Mouse (Mus musculus): ENCODE measurements at regions not wholly inside any gene's neighbourhood (a gene's known extent, or its start where the extent isn't known, plus 50 kb on each side); places are given as distances from the start of the nearest gene placed in this dataset.
A peak's percentile ranks its signal among the peaks of the same experiment; 100 is the strongest.
"Not testable (repeated sequence)": the region's sequence is repeated elsewhere in the genome, so short reads cannot be mapped to it uniquely, and the experiment has no call there.

DNA sequence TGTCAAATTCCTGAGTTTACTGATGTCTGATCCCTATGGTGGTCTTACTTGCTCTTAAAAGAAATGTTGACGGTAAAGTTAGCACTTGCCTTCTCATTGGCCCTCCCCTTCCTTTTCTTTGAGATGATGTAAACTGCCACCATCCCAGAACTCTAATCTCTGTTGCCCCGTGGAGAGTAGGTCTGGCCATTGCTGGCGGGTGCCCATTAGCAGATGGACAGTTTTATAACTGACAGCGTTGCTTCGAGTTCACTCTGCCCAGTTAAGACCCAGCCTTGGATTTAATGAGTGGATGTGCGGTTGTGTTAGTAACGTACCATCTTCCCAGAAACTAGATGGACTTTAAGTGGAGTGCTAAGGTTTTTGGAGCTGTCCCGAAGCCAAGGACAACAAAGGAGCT, 199.4 kb downstream of the Faxc start:
- no peak for DNase-seq
- intact Hi-C loops (cut with DNase I), result loop anchor here (10.0 kb wide), 1 partner anchor 344 kb away; no protein-coding TSS in a partner anchor

DNA sequence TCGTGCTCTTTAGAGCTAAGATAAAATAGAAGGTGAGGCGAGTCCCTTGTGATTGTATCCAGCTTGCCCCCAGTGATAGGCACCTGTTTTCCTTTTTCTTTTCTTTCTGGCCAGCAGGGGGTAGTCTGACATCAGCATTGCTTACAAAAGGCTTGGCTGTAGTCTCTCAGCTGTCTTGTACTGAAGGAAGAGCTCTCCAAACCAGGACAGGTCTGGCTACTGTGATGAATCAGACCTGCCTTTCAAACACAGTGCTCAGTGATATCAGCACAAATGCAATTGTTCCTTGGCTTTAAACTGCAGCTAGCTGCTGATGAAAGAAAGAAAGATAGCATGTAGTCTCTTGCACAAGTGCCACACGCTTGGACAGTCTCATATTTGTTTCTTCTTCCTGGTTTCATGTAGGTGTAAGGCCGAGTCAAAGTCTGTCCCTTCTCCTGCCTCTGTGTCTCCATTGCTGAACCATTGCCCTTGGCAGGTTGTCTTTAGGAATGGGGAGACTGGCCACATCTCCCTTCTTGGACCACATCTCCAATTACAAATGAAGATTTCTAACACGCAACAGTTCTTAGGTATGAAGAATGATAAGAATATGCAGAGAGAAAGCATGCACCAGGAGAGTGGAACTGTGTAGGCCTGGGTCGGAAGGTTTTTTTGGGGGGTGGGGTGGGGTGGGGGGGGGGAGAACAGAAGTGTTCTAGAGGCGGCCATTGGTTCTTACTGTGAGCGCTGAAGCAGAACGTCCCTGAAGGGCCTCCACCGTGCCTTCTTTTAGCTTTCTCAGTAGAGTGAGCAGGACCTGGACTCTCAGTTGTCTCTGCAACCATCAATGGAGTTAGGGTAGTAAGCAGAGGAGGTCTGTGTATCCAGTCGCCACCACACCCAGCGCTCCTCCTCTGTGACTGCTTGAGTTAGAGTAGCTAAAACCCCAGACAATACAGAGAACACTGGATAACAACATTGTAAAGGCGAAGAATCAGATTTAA, 200.9 kb downstream of the Faxc start:
- intact Hi-C loops (cut with DNase I), result loop anchor here (10.0 kb wide), 1 partner anchor 343 kb away; no protein-coding TSS in a partner anchor
- no peak for DNase-seq

DNA sequence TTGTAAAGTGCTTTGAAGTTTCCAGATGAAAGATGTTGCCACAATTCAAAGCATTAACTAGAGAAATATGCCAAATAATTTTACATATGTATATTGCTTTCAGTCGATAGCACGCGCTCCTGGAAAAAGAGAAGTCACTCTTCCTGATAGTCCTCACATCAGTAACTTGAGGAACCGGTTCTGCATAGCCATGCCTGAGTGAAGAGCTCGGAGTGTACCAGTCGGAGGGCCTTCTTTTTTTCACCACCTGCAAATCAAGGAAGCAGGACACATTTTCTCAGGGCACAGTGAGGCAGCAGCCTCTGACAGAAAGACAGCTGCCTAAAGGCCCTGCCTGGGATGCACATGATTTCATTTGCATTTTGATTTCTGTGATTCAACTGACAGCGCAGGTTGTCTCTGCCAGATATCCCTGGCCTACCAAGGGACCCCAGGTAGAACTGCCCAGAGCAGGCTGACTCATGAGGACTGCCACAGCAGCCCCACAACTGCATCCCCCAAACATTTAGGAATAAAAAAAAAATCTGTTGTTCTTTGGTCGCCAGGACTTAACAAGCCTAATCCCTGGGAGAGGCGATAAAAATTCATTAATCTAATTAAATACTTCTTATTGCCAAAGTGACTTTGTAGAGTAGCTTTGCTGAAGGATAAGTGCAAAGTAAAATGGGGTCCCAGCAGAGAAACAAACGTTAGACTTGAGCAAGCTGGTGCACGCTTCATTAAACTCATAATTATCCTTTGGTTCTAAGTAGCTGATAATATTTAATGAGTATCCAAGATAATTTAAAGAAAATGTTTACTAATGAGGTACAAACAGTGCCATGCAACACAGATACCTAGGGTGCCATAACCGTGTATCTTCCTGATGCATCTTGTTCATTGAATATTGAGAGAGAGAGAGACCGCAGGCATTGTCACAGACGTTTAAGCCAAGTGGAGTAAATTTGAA, 202.7 kb downstream of the Faxc start:
- DNase-seq, result no peak
- intact Hi-C loops (cut with DNase I), result loop anchor here (10.0 kb wide), 1 partner anchor 341 kb away; no protein-coding TSS in a partner anchor

DNA sequence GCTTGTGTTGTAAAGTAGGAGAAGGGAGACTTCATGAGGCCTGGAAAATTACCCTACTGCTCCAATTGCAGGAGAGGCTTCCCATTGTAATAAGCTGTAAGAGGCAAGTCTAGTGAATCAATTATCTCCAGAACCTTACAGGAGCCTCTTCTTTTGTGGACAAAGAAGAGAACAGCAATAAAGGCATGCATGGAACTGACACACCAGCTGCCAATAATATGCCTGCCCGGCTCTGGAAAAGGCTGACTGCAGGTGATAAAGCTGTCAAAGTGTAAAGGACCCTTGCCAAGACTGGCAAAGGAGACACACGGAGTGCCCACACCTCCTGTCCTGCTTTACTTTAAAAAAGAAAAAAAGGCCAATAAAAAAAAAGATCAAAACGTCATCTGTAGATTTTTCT, 209.0 kb downstream of the Faxc start:
- no peak for DNase-seq
- intact Hi-C loops (cut with DNase I), result loop anchor here (10.0 kb wide), 1 partner anchor 215 kb away; the partner anchor contains the start of gene Fbxl4

DNA sequence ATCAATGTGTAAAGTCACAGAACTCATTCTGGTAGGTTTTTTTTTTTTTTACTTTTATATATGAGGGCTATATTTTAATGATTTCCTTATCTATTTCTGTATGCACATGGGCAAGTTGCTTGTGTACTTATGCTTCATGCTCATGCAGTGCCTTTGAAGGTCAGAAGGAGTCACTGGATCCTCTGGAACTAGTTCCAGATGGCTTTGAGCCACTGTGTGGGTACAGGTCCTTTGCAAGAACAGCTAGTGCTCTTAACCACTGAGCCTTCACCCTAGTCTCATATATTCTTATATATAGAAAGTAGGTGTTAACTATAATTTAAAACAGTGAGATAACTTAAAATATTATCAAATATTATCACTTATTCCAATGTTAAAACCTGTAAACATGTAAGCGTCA, 212.4 kb downstream of the Faxc start:
- intact Hi-C loops (cut with DNase I), result loop anchor here (10.0 kb wide), 1 partner anchor 211 kb away; the partner anchor contains the start of gene Fbxl4
- no peak for DNase-seq

DNA sequence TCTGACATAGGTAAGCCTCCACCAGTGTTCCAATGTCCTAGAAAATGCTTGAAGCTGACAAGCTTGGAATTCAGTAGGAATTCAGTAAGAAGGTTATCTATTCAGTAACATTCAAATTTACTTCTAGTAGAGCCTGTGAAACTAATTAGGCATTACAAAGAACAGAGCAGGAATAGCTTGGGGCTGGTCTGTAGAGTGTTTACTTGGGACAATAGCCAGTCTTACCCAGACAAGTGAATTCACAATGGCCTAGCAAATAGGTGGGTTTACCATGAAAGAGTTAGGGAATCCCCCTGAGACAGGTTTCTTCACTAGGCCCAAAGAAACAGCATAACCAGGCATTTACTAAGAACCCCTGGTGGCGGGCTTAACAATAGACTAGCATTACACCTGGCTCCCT, 212.5 kb upstream of the Fbxl4 start:
- intact Hi-C loops (cut with DNase I), result loop anchor here (10.0 kb wide), 1 partner anchor 210 kb away; the partner anchor contains the start of gene Fbxl4
- DNase-seq, result not testable (repeated sequence)

DNA sequence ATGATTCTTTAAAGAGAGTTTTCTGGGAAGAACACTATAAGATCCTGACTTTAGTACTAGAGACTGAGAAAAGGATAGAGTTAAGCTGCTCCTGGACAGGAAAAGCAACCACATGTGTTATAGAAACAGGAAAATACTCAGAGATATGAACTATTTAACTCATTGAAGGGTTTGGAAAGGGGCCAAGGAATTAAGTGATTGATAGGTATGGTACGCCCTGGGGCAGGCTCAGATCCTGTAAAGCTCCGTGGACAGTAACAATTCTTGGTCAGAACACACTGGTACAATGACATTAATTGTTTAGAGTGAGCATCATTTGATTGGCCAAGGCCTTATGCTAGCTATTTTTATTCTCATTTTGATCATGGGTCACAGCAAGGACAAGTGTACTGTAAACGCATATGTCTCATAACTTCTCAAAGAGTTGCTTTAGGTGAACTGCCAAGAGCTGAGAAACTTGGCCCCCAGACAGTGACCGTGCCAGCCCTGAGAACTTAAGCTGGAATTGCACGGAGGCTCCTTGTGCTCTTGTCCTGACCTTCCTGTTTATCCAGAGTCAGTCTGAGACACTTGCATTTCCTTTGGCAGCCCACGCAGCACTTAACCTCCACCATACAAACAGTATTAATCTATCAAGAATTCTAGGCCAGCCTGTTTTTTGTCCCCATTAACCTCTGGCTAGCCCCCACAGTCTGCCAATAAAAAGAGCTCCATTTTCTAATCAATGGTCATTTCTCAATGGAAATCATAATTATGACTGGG, 210.5 kb upstream of the Fbxl4 start:
- intact Hi-C loops (cut with DNase I), result loop anchor here (10.0 kb wide), 1 partner anchor 208 kb away; the partner anchor contains the start of gene Fbxl4
- no peak for DNase-seq

DNA sequence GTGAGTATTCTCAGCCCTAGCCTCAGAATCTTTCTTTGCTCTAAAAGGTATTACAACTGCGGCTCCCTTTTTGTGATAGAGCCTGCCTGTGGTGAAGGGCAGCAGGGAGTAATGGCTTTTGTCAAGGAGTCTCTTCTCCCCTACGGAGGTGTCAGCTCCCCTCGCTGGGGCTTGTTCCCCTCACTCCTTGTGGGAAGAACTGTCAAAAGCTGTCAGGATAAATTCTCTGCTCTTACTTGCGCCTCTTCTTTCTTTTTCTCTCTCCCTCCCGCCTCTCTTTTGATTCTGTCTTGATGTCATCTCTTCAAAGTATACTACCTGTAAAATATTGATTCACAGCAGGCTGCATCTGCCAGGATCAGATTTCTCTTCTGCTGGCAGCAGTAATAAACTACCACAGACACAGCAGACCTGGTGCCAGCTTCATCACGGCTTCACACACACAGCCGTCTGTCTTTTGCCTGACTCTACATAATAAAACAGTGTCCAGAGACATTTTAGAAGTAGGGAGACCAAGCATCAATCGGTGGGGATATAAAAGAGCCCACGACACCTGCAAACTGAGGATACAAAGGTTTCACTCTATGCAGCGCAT, 205.3 kb upstream of the Fbxl4 start:
- intact Hi-C loops (cut with DNase I), result no loop called here
- no peak for DNase-seq

DNA sequence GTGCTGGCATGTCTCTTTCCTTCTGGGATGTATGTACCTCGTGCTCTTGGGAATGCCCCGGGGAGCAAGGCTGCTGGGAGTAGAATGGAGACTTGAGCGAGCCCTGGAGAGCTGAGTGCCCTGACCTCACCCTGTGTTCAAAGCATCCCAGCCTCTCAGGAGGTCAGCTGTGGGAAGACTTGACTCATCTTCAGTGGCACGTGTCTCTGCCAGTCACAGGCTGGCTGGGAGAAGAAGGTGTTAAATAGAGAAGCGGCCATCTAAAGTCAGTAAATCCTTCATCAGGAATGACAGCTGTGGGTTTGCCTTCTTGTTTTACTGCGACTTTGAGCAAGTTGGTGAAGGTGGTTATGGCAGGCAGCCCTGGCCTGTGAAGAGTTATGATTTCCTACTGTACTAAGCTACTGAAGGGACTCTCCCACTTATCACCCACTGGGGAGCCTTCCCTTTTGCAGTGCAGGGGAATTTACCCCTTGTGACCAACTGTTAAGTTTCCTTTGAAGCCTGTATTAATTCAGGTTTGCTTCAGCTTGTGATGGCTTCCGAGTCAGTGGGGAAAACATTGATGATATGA, 204.3 kb upstream of the Fbxl4 start:
- intact Hi-C loops (cut with DNase I), result no loop called here
- no peak for DNase-seq

DNA sequence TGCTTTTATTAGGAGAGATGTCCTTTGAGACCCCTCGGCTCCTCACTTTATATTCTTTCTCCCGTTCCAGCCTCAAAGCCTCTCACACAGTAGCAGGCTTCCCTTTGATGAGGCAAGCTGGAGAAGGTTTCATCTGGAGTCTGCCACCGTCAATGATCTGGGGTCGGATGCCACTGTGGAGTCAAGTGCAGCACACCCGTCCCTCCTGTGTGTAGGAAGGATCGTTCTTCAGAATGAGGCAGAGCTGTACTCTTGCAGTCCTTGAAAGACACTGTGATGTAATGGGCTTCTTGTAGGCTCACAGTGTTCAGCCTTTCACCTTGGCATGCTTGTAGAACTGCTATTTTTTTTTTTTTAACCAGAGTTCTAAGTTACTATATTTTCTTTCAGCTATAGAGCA, 203.7 kb upstream of the Fbxl4 start:
- no peak for DNase-seq
- intact Hi-C loops (cut with DNase I), result no loop called here

DNA sequence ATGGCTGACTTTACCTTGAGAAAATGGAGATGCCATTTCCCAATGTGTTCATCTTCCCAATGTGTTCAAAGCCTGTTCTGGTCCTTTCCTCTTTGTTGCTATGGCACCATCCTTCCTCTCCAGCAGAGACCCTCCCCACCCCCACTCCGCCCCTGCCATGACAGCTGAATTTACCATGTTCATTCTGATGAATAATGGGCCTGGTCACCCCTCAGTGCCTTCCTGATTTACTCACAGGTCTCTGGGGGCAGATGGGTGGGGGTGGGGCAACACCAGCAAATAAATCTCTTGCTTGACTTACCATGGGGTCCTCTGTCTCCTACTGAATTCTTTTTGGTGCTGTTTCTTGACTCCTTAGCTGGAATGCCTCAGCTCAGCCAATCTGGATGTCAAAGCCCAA, 170.9 kb upstream of the Fbxl4 start:
- DNase-seq, result no peak
- intact Hi-C loops (cut with DNase I), result no loop called here

DNA sequence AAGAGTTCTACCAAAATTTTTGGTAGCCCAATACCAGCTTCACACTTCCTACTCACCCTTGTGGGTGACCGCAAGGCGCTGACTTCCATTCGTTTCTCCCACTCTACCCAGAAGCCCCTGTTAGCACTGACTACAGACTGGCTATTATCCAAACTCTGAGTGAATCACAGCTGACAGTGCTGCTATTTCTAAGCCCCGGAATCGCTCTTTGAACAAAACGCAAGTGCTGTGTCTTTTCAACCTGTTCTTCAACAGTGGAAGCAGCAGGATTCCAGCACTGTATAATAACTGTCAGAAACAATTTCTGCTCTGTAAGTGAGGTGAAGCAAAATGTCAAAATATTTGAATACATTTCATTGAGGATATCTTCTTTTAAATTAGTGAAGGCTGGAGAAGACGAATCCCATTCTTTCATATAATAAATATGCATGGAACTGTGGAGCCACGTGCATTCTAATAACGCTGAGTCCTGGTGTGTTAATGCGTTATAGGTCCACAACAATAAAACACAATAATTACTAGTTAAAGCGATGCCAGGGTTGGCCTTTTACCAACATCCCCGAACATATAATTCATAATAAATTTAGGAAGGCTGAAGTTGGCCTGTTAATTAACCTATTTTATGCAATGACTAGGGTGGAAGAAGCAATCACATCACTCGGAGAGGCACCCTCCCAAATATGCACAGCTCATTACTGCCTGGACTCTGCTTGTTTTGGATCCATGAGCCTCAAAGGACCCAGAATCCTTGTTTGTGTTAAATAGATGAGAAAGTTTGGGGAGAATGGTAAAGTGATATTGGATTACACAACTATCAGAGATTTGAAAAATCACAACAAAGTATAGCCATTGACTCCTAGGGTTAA, 169.0 kb upstream of the Fbxl4 start:
- intact Hi-C loops (cut with DNase I), result no loop called here
- no peak for DNase-seq

DNA sequence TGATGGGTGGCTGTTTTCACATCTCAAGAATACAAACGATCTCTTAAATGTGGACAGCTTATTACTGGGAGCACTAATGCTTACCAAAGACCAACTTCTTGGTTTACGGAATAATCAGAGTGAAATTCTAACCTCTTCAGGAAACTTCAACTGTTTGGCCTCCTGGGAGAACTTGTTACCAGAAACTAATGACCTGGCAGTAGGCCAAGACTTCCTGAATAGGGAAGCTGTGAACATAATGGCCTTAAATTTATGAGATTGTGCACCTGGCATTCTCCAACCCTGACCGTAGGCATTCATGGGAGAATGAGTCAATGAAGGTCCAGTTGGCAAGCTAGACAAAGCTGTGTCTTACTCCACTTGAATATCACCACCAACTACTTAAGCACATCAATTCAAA, 160.8 kb upstream of the Fbxl4 start:
- no peak for DNase-seq
- intact Hi-C loops (cut with DNase I), result no loop called here

DNA sequence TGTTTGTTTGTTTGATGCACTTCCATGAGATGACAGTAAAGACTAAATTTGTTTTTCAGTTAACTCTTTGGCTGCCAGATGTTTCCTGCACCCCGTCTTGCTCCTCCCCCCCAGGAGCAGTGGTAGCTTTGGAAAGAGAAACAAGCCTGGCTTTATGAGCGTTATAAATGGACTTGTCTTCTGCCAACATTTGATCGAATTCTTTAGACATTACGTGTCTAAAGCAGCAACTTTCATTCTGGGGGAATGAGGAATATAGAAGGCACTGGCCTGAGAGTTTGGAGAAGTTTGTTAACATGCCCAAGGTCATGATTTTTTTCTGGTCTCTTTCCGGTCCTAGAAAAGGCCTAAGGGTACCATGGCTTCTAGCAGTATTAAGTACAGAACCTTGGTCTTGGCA, 148.8 kb upstream of the Fbxl4 start:
- intact Hi-C loops (cut with DNase I), result no loop called here

DNA sequence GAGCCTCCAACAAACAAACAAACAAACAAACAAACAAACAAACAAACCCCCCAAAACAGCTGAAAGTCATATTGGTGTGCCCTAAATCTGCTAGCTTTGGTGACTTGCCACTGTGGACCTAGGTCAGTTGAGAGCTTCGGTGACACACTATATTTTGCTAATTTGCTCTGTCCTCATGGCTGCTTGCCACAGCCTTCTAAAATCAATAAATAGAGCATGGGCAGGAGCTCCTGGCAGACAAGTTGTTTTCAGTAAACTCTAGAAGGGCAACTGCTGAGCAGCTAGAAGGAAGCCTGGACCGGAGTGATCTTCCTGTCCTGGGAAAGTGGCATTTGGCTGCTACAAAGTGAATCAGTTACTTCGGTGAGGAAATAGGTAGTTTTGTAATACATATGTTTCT, 119.7 kb upstream of the Fbxl4 start:
- DNase-seq, result peak in 1 of 2 experiments; percentile 8
- intact Hi-C loops (cut with DNase I), result no loop called here

More for the DNA sequence above, 148.8 kb upstream of the Fbxl4 start:
- no peak for DNase-seq

DNA sequence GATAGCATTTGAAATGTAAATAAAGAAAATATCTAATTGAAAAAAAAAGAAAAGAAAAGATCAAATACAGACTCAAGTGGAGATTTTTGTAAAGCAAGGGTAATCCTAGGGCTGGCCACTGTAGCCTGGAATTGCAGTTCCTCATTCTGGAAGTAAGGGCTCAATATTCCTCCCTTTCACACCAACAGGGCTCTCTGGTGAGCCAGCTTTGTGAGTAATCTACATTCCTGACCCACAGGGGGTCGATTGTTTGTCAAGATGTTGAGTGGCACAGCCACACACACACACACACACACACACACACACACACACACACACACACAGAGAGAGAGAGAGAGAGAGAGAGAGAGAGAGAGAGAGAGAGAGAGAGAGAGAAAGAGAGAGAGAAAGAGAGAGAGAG, 107.1 kb upstream of the Fbxl4 start:
- intact Hi-C loops (cut with DNase I); DNase-seq: not testable (repeated sequence)

DNA sequence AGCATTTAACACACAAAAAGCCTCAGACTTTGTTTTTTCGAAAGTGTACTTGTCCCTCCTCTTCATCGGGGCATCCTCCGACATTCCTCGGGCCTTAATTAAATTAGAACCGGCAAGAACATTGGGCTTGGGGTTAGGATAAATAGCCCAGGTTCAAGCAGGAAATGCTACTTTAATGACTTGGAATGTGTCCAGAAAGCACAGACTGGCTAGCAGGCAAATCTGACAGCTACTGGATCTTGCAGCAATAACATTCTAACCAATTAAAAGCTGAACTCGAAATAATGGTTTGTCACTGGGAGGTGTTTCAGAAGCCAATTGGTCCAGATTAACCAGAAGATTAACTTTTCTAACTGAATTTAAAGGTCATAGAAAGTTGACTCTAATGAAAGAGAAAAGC, 93.4 kb upstream of the Fbxl4 start:
- DNase-seq, result no peak
- intact Hi-C loops (cut with DNase I), result no loop called here

DNA sequence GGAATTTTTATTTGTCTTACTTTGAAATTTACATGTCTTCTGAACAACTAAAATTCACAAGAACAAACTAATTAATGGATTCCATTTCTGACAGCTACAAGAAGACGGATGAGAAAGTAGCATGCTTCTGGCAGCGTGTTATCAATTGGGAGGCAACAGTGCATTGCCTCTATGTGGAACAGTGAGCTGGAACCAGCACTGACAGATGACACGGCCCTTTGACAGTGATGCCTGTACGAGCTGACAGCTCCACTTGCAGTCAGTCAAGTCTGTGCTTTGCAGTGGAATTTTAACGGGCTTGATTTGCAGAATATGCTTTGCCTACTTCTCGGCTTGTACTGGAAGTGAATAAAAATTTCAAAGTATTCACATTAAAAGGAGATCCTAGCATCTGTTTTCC, 88.3 kb upstream of the Fbxl4 start:
- intact Hi-C loops (cut with DNase I), result no loop called here
- no peak for DNase-seq
